Mouse (Mus musculus): ENCODE data around the gene Sgms2.

DNA sequence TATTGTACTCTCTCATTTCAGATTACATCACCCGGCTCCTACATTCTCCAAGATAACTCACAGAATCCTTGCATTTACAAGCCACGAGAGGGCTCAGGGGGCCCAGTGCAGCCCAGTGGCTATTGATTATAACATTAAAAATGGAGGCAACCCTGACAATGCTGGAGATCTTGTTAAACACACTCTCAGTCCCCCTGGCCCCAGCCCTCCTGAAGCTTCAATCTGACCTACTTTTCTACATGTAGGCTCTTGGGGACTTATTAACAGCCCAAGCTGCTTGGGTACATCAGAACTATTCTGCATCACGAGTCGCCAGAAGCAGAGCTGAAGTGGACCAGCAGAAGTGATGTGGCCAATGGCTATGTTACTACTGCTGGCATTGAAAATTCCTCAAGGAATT, 164.6 kb downstream of the Sgms2 start:
- TF ChIP-seq CTCF (IDR thresholded peaks at IDR 0.05 in 2 of 3, conservative IDR thresholded peaks at IDR 0.05 in 1 of 3; ENCODE audit: control insufficient read depth in 1 of 3, insufficient read depth in 1 of 3, low read depth in 2 of 3, low read length in 3 of 3, poor library complexity in 1 of 3, severe bottlenecking in 1 of 3) (no peak), USF2 (IDR thresholded peaks at IDR 0.05; ENCODE audit: borderline replicate concordance in 1 of 2, insufficient read depth in 1 of 2, low read depth in 1 of 2, low read length in 2 of 2) (no peak), GATA1 (IDR thresholded peaks at IDR 0.05; ENCODE audit: low read depth, low read length) (no peak), GABPA (IDR thresholded peaks at IDR 0.05; ENCODE audit: low read depth, low read length) (no peak), UBTF (IDR thresholded peaks at IDR 0.05; ENCODE audit: borderline replicate concordance, insufficient read depth, low read depth, low read length) (no peak), MAX (IDR thresholded peaks at IDR 0.05; ENCODE audit: low read length) (no peak), POLR2AphosphoS2 (IDR thresholded peaks at IDR 0.05; ENCODE audit: low read length) (no peak), MAFK (IDR thresholded peaks at IDR 0.05; ENCODE audit: borderline replicate concordance, low read depth, low read length) (no peak), POLR2A (IDR thresholded peaks at IDR 0.05; ENCODE audit: control insufficient read depth in 1 of 2, insufficient read depth in 1 of 2, low read depth in 1 of 2, low read length in 2 of 2, poor library complexity in 1 of 2) (no peak), MAZ (IDR thresholded peaks at IDR 0.05; ENCODE audit: low read depth, low read length) (no peak)
